Mouse (Mus musculus) neural tube, embryonic 10.5 days (tissue): ENCODE results near the gene Mesp2.
"Not testable (repeated sequence)": the region's sequence is repeated elsewhere in the genome, so short reads cannot be mapped to it uniquely, and the experiment has no call there.

Experiments used
- DNase-seq: peaks from one replicate; pipeline ENCODE4 v3.0.0-alpha.2; 2017; ENCODE audit warnings: low spot score; ENCODE audit errors: extremely low spot score

Mesp2 gene

DNA sequence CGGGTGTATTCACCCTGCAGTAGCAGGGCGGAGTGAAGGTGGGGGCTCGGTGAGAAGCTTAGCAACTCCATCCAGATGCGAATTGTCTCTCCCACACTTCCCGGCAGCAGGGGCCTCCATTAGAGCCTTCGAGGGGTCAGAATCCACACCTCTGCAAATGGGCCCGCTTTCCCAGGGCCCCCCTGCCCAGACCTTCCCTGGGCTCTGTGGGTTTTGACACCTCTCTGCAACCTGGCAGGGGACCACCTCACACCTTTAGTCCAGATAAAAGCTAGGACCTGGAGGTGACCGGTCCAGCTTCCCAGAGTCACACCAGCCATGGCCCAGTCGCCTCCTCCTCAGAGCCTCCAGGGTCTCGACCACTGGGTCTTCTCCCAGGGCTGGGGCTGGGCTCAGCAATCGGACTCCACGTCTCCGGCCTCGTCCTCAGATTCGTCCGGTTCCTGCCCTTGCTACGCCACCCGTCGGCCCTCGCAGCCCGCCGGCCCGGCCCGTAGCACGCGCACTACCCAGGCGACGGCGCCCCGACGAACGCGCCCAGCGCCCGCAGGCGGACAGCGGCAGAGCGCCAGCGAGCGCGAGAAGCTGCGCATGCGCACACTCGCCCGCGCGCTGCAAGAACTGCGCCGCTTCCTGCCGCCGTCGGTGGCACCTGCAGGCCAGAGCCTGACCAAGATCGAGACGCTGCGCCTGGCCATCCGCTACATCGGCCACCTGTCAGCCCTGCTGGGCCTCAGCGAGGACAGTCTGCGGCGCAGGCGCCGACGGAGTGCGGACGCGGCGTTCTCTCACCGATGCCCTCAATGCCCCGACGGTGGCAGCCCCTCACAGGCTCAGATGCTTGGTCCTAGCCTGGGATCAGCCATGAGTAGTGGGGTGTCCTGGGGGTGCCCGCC lies at the start of gene Mesp2:
Gene Mesp2 (plus strand): TSS at position 117 of the 896 bp plus-strand sequence.
- DNase-seq: peak; percentile 79

DNA sequence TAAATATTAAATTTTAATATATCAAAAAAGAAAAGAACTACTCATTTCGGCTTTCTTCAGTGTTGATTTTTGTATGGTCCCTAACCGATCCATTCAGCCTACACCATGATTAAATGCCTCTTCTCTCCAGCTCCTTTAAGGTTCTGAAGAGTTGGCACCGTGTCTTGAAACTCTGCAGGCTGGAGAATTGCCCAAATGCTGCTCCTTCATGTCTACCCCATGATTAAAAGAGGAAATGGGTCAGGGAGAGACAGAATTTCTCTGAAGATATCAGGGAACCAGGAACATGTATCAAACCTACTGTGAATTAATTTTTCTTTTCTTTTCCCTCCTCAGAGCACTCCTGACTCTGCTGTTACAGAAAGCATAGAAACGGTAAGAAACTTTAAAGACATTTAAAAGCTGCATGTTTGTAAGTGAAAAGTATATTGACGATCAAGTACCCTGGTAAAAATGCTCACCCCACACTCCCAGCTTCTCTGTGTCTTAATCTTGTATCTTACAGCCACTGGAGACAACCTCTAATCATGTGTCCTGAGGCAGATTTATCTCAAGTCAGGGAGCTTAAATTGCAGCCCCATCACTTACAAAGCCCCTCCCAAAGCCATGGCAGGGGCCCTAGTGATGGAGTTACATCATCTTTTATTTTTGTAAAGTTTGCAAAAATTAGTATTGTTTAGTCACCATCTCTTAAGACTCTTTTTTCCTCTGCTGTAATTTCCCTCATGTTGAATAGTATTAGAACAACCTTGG lies 49.2 kb upstream of the Mesp2 start:
- DNase-seq: no peak

DNA sequence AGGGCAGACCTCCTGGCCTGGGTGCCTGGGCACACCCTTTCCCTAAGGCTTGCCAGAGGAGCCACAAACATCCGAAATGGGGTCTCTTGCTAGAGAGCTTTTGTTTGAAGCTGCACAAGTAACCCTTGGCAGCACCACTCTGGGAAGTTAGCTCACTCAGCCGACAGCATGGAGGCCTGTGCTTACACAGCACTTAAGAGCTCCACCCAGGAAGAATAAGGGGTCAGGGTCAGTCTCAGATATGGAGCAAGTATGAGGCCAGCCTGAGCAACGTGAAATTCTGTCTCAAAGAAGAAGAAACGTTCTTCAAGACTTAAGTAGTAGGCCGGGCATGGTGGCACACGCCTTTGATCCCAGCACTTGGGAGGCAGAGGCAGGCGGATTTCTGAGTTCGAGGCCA lies 48.4 kb upstream of the Mesp2 start:
- DNase-seq: no peak

DNA sequence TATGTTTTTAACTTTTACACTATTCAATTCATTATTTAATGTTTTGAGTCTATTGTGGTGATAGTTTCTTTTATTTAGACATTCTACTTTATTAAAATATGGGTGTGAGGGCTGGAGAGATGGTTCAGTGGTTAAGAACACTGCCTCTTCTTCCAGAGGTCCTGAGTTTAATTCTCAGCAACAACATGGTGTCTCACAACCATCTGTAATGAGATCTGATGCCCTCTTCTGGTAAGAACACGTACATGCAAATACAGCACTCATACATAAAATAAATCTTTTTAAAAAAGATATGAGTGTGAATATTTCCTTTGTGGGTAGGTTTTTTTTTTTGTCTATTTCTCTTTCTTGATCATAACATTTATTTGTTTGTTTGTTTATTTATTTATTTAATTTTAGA lies 44.5 kb upstream of the Mesp2 start:
- no peak for DNase-seq

DNA sequence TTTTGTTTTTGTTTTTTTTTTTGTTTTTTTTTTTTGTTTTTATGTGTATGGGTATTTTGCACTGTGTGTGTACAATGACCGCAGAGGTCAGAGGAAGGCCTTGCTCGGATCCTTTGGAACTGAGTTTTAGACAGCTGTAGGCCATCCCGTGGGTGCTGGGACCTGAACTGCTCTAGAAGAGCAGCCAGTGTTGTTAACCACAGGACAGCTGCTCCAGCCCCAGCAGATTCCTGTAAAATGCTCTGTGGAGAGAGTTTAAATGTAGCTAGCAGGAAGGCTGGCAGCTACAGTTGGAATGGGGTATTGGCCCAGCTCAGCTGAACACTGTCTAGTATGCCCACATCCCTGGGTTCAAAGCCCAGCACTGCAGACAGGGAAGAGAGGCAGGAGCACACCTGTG lies 40.9 kb upstream of the Mesp2 start:
- no peak for DNase-seq

DNA sequence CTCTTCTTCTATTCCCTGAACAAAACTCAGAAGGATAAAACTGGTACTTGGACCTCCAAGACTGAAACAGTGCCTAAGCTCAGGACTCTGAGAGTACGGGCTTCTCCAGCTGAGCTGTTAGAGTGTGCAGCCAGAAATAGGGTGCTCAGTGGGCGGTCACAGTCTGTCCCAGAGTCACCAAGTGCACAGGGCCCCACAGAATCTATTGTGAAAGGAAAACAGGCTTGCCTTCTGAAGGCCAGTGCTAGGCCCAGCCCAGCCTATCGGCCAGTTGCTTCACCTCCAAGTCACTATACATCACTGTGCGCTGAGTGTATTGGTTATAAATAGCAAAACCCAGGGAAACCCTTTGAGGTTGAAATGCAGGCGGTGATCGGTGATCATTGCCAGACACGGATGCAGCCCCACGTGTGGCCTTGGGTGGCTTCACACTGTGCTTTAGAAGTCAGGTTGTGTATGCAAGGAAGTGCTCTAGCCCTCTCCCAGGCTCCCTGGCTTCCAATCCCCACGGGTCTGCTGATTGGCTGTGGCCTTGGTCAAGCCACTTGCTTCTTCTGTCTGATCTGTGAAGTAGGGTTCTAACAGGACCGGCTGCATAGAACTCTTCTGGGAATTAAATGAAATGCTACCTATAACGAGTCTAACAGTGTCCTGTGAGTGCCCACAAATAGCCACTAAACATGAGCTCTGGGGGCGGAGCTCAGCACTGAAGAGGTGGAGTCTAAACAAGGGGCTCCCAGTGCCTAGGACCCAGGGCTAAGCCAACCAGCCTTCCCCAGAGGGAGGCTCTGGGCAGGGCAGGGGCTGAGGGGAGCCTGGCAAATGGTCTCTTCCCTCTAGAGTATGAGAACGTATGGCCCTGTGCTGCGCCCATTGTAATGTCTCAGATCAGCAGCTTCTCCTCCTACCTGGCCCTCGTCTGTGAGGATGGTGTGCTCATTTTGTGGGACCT lies 38.7 kb upstream of the Mesp2 start:
- no peak for DNase-seq

DNA sequence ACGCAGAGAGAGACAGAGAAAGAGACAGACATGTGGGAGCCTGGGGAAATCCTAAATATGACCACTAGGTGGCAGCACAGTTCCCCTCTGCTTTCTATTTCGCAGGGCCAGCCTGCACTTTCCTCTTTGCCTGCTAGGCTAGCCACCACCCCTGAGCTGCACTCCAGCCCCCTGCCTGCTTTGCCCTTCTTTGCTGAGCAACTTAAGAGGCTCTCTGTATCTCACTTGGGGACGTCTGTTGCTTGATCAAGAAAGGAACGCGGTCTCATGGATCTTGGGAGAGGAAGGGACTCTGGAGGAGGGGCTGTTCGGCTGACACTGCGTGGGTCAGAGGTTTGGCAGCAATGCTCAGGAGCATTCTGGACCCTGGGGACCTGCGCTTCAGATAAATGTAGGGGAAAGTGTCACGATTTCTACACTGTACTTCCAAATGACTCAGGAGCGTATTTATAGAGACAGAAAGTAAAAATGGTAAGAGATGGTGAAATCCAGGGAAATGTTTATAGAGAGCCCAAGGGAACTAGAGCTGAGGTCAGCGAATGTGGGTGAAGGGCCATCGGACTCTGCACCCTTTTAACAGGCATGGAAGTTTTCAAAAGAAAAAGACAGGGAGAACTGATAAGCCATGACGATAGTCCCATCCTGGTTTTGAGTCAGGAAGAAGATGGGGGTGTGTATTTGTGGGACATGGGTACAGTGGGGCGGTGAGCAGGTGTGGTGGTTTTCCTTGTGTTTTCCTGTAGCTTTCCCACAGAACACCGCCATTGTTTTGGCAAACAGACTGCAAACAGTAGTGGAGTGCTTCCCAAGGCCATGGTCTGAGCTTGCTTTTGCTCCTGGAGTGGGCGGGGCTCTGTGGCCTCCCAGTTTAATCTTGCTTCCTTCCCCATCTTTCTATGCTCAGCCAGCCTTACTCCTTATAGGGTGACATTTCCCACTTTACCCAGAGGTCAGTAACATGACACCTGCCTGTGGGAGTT lies 29.6 kb upstream of the Mesp2 start:
- peak; percentile 79 for DNase-seq

DNA sequence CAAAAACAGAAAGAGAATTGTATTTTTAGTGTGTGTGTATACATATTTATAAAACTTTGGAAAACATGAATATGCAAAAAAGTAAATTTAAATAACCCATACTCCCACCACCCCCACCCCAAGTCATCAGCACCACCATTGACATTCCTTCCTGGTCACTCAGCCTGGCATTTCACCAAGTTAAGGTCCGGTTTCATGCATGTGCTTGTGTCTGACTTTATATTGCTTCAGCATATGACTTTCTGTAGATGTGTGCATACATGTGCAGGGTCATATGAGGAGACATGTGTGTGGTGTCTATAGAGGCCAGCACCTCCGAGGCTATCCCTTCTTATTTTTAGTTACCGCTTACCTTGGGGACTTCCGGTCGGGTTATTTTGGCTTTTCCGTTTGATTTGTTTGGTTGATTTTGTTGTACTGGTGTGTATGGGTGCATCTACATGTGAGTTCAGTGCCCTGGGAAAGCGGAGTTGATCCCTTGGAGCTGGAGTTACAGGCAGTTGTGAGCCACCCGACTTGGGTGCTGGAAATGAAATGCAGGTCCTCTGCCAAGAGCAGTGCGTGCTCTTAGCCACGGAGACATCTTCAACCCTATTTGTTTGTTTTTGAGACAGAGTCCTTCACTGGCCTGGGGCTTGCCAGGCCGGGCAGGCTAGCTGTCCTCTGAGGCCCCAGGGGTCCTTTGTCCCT lies 28.6 kb upstream of the Mesp2 start:
- no peak for DNase-seq

DNA sequence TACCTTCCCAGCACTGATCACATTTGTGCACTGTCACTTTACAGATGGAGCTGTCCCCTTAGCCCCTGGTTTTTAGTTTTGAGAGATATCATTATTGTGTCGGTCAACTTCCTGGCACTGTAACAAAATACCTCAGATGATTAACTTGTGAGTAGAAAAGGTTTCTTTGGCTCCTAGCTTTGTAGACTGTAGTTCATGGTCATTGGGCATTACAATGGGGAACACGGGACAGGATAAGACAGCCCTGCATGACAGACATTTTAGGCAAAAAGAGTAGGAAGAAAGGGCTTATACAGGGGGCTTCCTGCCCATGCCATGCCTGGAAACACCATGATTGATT lies 28.0 kb upstream of the Mesp2 start:
- no peak for DNase-seq

DNA sequence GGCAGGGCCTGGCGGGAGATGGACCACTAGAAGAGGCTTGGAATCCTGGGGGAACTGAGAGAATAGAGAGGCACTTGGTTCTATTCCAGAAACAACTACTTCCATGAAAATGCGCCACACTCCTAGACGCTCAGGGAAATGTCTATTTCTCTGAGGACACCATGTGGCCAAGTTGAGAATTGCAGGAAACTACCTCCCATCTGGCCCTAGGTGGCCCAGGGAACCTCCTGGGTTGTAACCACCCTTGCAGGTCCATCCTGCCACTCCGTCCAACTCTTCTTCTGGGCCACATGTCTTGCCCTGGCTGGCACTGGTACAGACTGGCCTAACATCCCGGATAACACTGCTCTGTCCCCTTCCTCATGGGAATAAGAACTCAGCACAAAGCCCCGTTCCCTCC lies 24.2 kb upstream of the Mesp2 start:
- peak; percentile 75 for DNase-seq

DNA sequence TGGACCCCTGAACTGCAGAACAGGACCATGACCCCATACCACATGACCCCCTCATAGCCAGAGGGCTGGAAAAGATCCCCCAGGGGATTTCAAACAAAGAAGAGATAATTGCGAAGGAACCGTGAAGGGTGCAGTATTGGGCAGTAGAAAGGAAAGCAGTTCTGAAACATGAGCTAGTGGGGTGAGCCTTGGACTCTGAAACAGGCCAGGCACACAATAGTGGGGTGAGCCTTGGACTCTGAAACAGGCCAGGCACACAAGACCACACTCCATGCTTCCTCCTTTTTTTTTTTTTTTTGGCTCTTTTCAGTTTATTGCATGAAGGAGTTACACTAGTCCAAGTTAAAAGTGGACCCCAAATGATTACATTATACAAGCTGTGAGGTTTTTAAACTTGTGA lies 20.7 kb upstream of the Mesp2 start:
- not testable (repeated sequence) for DNase-seq

DNA sequence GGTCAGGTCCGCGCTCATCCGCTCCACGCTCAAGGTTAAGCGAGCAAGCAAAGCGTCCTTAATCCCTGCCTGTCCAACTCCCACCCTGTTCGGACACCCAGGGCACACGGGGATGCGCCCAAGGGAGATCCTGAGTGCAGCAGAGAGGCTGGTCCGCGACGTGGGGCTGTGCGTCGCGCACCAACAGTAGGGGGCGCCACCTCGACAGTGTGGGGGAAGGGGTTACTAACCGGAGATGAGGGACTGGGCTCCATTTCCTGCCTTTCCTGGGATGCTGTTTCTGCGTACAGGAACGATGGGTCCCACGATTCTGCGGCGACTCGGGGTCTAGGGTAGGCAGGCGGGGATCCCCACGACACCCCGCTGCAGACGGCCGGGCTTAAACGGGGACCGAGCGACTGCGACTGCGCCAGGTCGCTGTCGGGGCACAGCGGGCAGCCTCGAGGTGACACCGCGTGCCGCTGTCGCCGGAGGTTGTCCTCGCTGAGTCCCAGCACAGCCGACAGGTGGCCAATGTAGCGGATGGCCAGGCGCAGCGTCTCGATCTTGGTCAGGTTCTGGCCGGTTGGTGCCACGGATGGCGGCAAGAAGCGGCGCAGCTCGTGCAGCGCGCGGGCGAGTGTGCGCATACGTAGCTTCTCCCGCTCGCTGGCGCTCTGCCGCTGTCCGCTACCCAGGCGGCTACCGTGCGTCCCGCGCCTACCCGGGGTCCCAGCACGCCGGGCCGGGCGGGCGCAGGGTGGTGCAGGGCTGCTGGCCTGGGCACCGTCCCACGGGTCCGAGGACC lies 17.7 kb upstream of the Mesp2 start:
- DNase-seq: peak; percentile 72

DNA sequence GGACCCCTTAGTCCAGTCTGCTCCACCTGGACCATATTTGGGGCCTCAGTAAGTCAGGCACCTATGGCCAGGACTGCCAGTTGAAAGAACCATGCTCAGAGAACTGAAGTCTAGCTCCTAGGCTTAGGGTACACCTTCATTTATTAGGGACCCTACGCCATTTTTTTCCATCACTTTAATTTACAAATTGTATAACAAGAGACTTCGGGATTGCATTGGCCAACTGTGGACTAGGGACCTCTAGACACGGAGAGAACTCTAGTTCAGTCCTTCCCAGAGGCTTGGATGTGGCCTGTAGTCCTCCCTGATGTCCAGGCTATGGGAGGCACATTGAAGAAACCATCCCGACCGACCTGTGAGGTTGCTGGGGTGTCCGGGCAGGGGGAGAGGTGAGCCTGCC lies 16.8 kb upstream of the Mesp2 start, which contains the start of gene Mesp1:
Gene Mesp1 (minus strand): TSS at position 101 of the 400 bp plus-strand sequence.
- DNase-seq: no peak

DNA sequence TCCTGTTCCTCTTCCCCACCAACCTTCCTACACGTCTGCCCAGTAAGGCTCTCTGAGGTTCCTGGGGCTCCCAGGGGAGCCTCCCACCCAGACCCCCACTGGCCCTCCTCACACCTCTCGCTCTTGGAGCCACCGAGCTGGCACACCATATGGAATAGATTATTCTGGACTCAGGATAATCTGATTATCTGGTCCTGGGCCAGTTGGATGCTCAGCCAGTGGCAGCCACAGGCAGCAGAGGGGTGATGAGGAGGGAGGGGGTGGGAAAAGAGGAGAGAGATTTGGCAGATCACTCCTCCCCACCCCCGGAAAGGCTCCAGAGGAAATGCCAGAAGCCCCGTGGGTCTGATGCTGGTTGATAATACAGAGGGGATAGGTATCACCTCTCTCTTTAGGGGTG lies 11.9 kb upstream of the Mesp2 start:
- no peak for DNase-seq

DNA sequence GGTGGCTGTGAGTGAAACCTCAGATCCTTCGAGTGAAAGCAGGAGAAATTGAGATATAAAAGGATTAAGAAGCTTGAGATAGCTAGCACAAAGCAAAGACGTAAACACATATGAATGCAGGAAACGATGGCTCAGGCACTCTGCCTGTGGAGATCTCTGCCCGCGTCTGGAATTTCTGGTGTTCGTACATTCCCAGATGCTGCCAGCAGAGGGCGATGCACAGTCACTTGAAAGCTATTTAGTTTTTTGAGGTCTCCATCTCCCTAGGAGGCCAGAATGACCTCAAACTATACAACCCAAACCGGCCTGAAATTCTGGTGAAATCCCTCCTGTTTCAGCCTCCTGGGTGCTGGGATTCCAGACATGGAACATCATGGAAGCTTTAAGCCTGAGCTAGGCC lies 11.5 kb upstream of the Mesp2 start:
- peak; percentile 88 for DNase-seq

DNA sequence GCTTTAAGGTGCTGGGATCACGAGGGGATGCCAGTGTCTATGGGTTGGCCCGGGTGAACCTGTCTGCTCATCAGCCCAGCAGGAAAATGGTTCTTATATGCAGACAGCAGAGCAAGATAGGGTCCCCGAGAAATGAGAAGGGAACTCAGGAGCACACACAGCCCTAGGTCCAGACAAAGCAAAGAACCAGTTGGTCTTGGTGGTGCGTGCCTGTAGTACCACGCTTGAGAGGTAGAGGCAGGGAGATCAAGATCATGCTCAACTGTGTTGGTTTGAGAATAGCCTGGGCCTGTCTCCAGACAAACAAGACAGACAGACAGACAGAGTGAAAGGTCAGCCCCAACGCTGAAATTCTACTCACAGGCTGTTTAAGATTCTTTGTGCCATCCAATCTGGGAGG lies 11.0 kb upstream of the Mesp2 start:
- no peak for DNase-seq

DNA sequence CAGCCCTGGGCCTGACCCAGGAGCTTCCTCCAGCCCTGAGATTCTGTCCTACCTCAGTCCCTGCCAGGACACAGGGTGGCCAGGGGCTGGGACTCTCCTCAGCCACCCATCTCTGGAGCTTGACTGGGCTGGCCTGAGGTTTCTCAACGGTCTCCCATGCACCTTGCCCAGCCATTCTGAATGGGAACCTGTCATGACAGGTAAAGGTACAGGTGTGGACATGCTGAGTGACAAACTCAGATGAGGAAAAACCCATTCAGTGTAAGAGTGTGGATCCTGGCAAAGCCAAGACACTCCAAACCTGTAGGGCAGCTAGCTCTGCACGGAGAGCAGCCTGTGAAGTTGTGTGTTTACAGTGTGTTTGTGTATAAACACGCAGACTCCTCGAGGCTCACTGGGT lies 10.2 kb upstream of the Mesp2 start:
- no peak for DNase-seq

DNA sequence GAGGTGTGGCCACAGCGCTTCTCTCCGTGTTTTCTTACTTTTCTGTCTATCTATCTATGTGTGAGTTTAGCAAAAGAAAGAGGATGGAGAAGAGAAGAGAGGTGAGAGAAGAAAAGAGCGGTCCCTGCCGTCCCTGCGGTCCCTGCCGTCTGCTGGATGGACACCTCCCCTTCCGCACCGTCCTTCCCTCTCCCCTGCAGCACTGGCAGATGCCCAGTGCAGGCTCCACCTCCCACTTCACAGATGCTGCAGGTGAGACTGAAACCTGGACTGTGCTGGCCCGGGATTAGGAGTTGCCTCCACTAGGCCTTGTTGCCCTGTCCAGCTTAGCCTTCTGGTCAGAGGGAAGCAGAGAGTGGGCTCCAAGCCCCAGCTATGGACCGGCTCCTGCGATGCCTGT lies 9.1 kb upstream of the Mesp2 start:
- no peak for DNase-seq

DNA sequence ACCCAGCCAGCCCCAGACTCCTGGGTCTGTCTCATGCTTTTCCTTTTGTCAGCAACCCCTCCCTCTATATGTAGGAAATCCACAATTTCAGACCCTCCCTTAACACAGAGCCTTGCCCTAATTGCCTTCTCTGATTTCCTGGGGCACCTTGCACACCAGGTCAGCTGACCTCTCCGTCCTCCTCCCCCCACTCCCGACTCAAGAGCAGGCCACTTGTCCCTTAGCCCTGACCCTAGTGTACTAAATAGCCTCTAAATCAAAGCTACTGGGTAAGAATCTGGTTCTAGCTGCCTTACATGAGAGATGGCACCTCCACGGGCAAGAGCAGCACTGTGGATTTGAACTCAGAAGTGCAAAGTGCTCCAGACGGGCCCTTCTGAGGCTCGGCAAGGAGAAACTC lies 8.5 kb upstream of the Mesp2 start:
- no peak for DNase-seq
